Comparison of ENCODE assay signal across 20 mouse cellular contexts in the genomic region with DNA sequence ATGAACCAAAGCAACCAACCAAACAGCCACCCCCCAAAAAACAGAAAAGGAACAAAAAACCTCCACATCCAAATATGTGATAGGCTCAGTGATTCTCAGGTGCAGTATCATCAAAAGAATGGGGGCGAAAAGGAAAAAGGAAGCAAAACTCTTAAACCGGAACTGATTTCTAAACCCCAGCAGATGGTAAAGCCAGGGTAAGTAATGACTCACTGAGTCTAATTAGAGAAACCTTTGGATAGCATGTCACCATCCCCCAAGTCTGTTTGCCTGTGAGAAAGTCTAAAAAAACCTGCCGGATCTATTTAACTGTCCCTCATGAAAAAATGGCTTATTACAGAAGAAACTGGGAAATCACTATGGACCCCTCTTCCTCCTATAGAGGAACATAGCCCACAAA.
"Had no signal": no experiment of that assay in that cellular context is flagged by ENCODE, and none has a peak within 500 bp of the region (broad histone marks: within the 10 kb centered on the region; RNA-seq: fewer than 3 reads in every experiment).

No protein-coding gene starts in this region.

- H3K9ac ChIP-seq: kidney, embryonic 15.5 days; liver, embryonic 13.5 days; midbrain, embryonic 13.5 days; neural tube, embryonic 13.5 days had no signal

- H3K4me2 ChIP-seq: kidney, embryonic 15.5 days; liver, embryonic 13.5 days; midbrain, embryonic 13.5 days; neural tube, embryonic 13.5 days had no signal

- H3K27ac ChIP-seq: kidney, embryonic 15.5 days; liver, embryonic 13.5 days; midbrain, embryonic 10.5 days; midbrain, embryonic 13.5 days; neural tube, embryonic 13.5 days; stomach, postnatal 0 days had no signal

- H3K4me3 ChIP-seq: kidney, embryonic 15.5 days; liver, embryonic 13.5 days; megakaryocyte, embryonic 14.5 days; midbrain, embryonic 10.5 days; midbrain, embryonic 13.5 days; myocyte; neural tube, embryonic 13.5 days had no signal

- H3K36me3 ChIP-seq: kidney, embryonic 15.5 days; liver, embryonic 13.5 days; midbrain, embryonic 10.5 days; midbrain, embryonic 13.5 days; neural tube, embryonic 13.5 days had no signal

- ATAC-seq: midbrain, embryonic 13.5 days; midbrain, embryonic 16.5 days had no signal

- H3K9me3 ChIP-seq: kidney, embryonic 15.5 days; liver, embryonic 13.5 days; megakaryocyte, embryonic 14.5 days; midbrain, embryonic 10.5 days; midbrain, embryonic 13.5 days; neural tube, embryonic 13.5 days had no signal

- DNase-seq: kidney, adult 18-20 months; kidney, postnatal 10 days; kidney, postnatal 36 days; liver, embryonic 13.5 days; lung, adult 2 months; lung, postnatal 14 days; lung, postnatal 4 days; retina, postnatal 1 day; right cerebral cortex, postnatal 25 days; thymus, adult 2 months; thymus, postnatal 14 days; thymus, postnatal 4 days had no signal

- H3K27me3 ChIP-seq: kidney, embryonic 15.5 days; liver, embryonic 13.5 days; megakaryocyte, embryonic 14.5 days; midbrain, embryonic 13.5 days; neural tube, embryonic 13.5 days had no signal

- H3K4me1 ChIP-seq: kidney, embryonic 15.5 days; liver, embryonic 13.5 days; megakaryocyte, embryonic 14.5 days; midbrain, embryonic 10.5 days; midbrain, embryonic 13.5 days; neural tube, embryonic 13.5 days had no signal
